In the genomic region with DNA sequence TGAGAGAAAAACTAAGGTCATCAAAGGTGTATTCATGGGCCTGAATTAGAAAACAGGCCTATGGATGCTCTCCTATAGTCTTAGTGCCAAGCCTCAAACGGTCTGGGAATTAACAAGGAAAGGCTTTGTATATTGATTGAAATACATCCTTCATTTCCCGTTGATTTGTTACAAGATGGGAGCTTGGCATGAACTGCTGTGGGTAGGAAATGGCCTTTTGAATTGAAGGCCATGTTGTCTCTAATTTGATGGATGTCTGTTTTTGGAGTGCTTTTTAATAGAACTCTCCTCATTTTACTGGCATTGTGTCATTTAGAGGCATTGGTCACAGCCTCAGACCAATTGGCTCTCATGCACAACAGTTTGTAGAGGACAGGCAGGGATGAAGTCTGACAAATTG, we compare ENCODE assay signal across 17 mouse cellular contexts. TPM values are rescaled to one million over a fixed set of nuclear protein-coding genes. Genes with fewer than 3 reads are reported as not detected.
DNase-seq lines count a peak whose midpoint lies in the region; ATAC-seq lines count a peak whose summit lies in the region.
"Had no signal": no experiment of that assay in that cellular context is flagged by ENCODE, and none has a peak within 500 bp of the region (broad histone marks: within the 10 kb centered on the region; RNA-seq: fewer than 3 reads in every experiment).

No protein-coding gene starts in this region.

- peak; percentile 39 for DNase-seq in adrenal gland, adult 2 months
- DNase-seq in adrenal gland, postnatal 25 days, result no peak
- no peak for DNase-seq in hindbrain, embryonic 10.5 days (ENCODE audit: low spot score)
- peak; percentile 55 for DNase-seq in brain, adult 2 months (ENCODE audit: low read depth, low spot score)
- no peak for DNase-seq in hindbrain, embryonic 14.5 days (ENCODE audit: low spot score)
- no peak for DNase-seq in adipocyte (ENCODE audit: low spot score)
- no peak for DNase-seq in right cerebral cortex, postnatal 14 days
- DNase-seq: heart, postnatal 36 days; liver, embryonic 13.5 days; thymus, postnatal 36 days had no signal

- no peaks in the 10 kb centered on the region for H3K36me3 ChIP-seq in hindbrain, embryonic 13.5 days
- H3K36me3 ChIP-seq in hindbrain, embryonic 10.5 days, result no peaks in the 10 kb centered on the region
- no peaks in the 10 kb centered on the region for H3K36me3 ChIP-seq in hindbrain, embryonic 14.5 days (replicated peaks; ENCODE audit: control insufficient read depth, insufficient read depth)
- H3K36me3 ChIP-seq: heart, embryonic 12.5 days; liver, embryonic 13.5 days had no signal

- peak overlapping the region; percentile 73; the same call in 1 of the 2 replicates for H3K27ac ChIP-seq in hindbrain, embryonic 13.5 days
- no peak overlapping the region for H3K27ac ChIP-seq in hindbrain, embryonic 10.5 days
- peak overlapping the region; percentile 69; the same call in 1 of the 2 replicates for H3K27ac ChIP-seq in hindbrain, embryonic 14.5 days
- H3K27ac ChIP-seq: kidney, postnatal 0 days; liver, embryonic 13.5 days had no signal

- H3K4me1 ChIP-seq in hindbrain, embryonic 13.5 days (replicated peaks), result peaks cover 46% of the 10 kb centered on the region
- H3K4me1 ChIP-seq in hindbrain, embryonic 10.5 days (replicated peaks), result peaks cover 11% of the 10 kb centered on the region; the same call in 1 of the 2 replicates
- H3K4me1 ChIP-seq in hindbrain, embryonic 14.5 days (replicated peaks; ENCODE audit: control insufficient read depth, insufficient read depth, low read length), result peaks cover 41% of the 10 kb centered on the region
- H3K4me1 ChIP-seq: liver, embryonic 13.5 days had no signal

- ATAC-seq in hindbrain, embryonic 13.5 days (ENCODE audit: low FRiP score), result peak; percentile 34; the same call in 1 of the 2 replicates
- ATAC-seq in hindbrain, embryonic 14.5 days (ENCODE audit: low FRiP score), result peak; percentile 32; the same call in 1 of the 2 replicates
- ATAC-seq: intestine, postnatal 0 days had no signal

- no peaks in the 10 kb centered on the region for H3K9me3 ChIP-seq in hindbrain, embryonic 13.5 days
- H3K9me3 ChIP-seq in hindbrain, embryonic 10.5 days, result no peaks in the 10 kb centered on the region
- no peaks in the 10 kb centered on the region for H3K9me3 ChIP-seq in hindbrain, embryonic 14.5 days (ENCODE audit: control insufficient read depth, low read length)
- H3K9me3 ChIP-seq: heart, embryonic 12.5 days; liver, embryonic 13.5 days; megakaryocyte, embryonic 14.5 days had no signal

- WGBS in hindbrain, embryonic 13.5 days, result 19% methylated on average over 2 of the region's 2 CpGs
- 74% methylated on average over 2 of the region's 2 CpGs for WGBS in hindbrain, embryonic 10.5 days
- WGBS in hindbrain, embryonic 14.5 days, result 29% methylated on average over 2 of the region's 2 CpGs

- 0 out of 2 replicates have a peak overlapping the region, but pooled peaks have one; percentile 4 for H3K4me2 ChIP-seq in hindbrain, embryonic 13.5 days
- 0 out of 2 replicates have a peak overlapping the region, but pooled peaks have one; percentile 9 for H3K4me2 ChIP-seq in hindbrain, embryonic 14.5 days (replicated peaks)
- H3K4me2 ChIP-seq: heart, embryonic 12.5 days; liver, embryonic 13.5 days had no signal

- H3K4me3 ChIP-seq in hindbrain, embryonic 13.5 days, result no peak overlapping the region
- H3K4me3 ChIP-seq in hindbrain, embryonic 10.5 days, result no peak overlapping the region
- H3K4me3 ChIP-seq in hindbrain, embryonic 14.5 days (replicated peaks; ENCODE audit: low read length), result no peak overlapping the region
- H3K4me3 ChIP-seq: heart, embryonic 12.5 days; liver, embryonic 13.5 days; megakaryocyte, embryonic 14.5 days; myocyte had no signal

- no peaks in the 10 kb centered on the region for H3K27me3 ChIP-seq in hindbrain, embryonic 13.5 days
- H3K27me3 ChIP-seq in hindbrain, embryonic 10.5 days (ENCODE audit: insufficient read depth, poor library complexity, severe bottlenecking), result no peaks in the 10 kb centered on the region
- H3K27me3 ChIP-seq in hindbrain, embryonic 14.5 days (ENCODE audit: control insufficient read depth, insufficient read depth, low read length), result no peaks in the 10 kb centered on the region
- H3K27me3 ChIP-seq: CH12.LX; heart, embryonic 12.5 days; liver, embryonic 13.5 days; megakaryocyte, embryonic 14.5 days had no signal

- H3K9ac ChIP-seq in hindbrain, embryonic 13.5 days, result no peak overlapping the region
- H3K9ac ChIP-seq in hindbrain, embryonic 14.5 days, result no peak overlapping the region
- H3K9ac ChIP-seq: heart, embryonic 12.5 days; liver, embryonic 13.5 days had no signal

RNA-seq across cellular contexts. Expression of a gene that starts 49.0 kb away (rescaled TPM):
- 1 to 10 TPM; 1.8 to 6.0 TPM for total RNA-seq in adrenal gland, adult 2 months (2021)
- polyA plus RNA-seq in adrenal gland, adult 2 months (2012; rRNA removed), result 0.21 and 0.92 TPM in 2 replicates
- 2.3 and 3.2 TPM in 2 replicates for total RNA-seq in adrenal gland, postnatal 25 days (2021)
- polyA plus RNA-seq in hindbrain, embryonic 13.5 days (2015; fragmentation: Nextera tagmentation; extraction: Ambion mirVana), result 108 and 117 TPM in 2 replicates
- 2.3 and 10.8 TPM in 2 replicates for polyA plus RNA-seq in hindbrain, embryonic 10.5 days (2016; fragmentation: Nextera tagmentation; extraction: Ambion mirVana)
- polyA plus RNA-seq in hindbrain, embryonic 14.5 days (2014; fragmentation: Nextera tagmentation; extraction: Ambion mirVana), result 137 and 150 TPM in 2 replicates
- total RNA-seq: CH12.LX had no signal
- polyA plus RNA-seq: heart, embryonic 12.5 days; myocyte had no signal

Comparison
In these comparisons a context has a peak if more than half of its experiments do, and no peak if none do; other contexts are left out.
1. DNase-seq: peak in adrenal gland, adult 2 months (single experiment) and brain, adult 2 months (single experiment); none in adrenal gland, postnatal 25 days (single experiment), hindbrain, embryonic 10.5 days (single experiment), hindbrain, embryonic 14.5 days (single experiment), adipocyte (single experiment) and right cerebral cortex, postnatal 14 days (single experiment).